In genomic region chr11:88559365-88559970, GRCm38 (mm10) we compare ENCODE assay signal across 10 mouse cellular contexts.
DNase-seq lines count a peak whose midpoint lies in the region; ATAC-seq and TF ChIP-seq lines count a peak whose summit lies in the region.
"Had no signal": no experiment of that assay in that cellular context is flagged by ENCODE, and none has a peak within 500 bp of the region (broad histone marks: within the 10 kb centered on the region; RNA-seq: fewer than 3 reads in every experiment).

No protein-coding gene starts in this region.

- H3K4me2 ChIP-seq in heart, postnatal 0 days (ENCODE audit: low read depth, low read length): no peak overlapping the region
- H3K4me2 ChIP-seq: limb, embryonic 12.5 days had no signal

- no peak for TF ChIP-seq CTCF in heart, postnatal 0 days (IDR thresholded peaks at IDR 0.05; ENCODE audit: low read depth)

- intact Hi-C loops in heart, postnatal 10 days (cut with DNase I): loop anchor here (5.0 to 10.0 kb wide), 2 partner anchors 265 to 307 kb away; partner anchors contain the start of gene Ccdc182

- H3K36me3 ChIP-seq in heart, postnatal 0 days (replicated peaks; ENCODE audit: control insufficient read depth, insufficient read depth, low read length): no peaks in the 10 kb centered on the region
- H3K36me3 ChIP-seq: limb, embryonic 12.5 days had no signal

- H3K4me3 ChIP-seq in heart, postnatal 0 days (ENCODE audit: low read depth, low read length): no peak overlapping the region
- H3K4me3 ChIP-seq: limb, embryonic 12.5 days had no signal

- WGBS in heart, postnatal 0 days: 36% methylated on average over 10 of the region's 10 CpGs

- no peak for TF ChIP-seq EP300 in heart, postnatal 0 days (IDR thresholded peaks at IDR 0.05; ENCODE audit: low read depth)

- H3K9ac ChIP-seq in heart, postnatal 0 days (replicated peaks; ENCODE audit: low read depth, low read length): no peak overlapping the region
- H3K9ac ChIP-seq: forebrain, postnatal 0 days; limb, embryonic 12.5 days had no signal

- H3K27me3 ChIP-seq in heart, postnatal 0 days (ENCODE audit: control insufficient read depth, insufficient read depth, low read length): no peaks in the 10 kb centered on the region

- H3K9me3 ChIP-seq in heart, postnatal 0 days (replicated peaks; ENCODE audit: control insufficient read depth, low read length): no peaks in the 10 kb centered on the region
- H3K9me3 ChIP-seq: limb, embryonic 12.5 days had no signal

- peak overlapping the region; percentile 67 for H3K27ac ChIP-seq in heart, postnatal 0 days (ENCODE audit: low read depth)
- H3K27ac ChIP-seq: limb, embryonic 12.5 days had no signal

- peak; percentile 59 for DNase-seq in heart, postnatal 0 days (ENCODE audit: low spot score)
- no peak for DNase-seq in heart, postnatal 10 days
- peak; percentile 53 for DNase-seq in lung, postnatal 36 days
- no peak for DNase-seq in lung, postnatal 25 days (ENCODE audit: low spot score)
- DNase-seq in frontal cortex, postnatal 36 days (ENCODE audit: low spot score in 2 of 2): no peak
- DNase-seq in right cerebral cortex, postnatal 4 days: no peak
- DNase-seq: forebrain, postnatal 0 days had no signal

- peaks cover 75% of the 10 kb centered on the region for H3K4me1 ChIP-seq in heart, postnatal 0 days (ENCODE audit: control insufficient read depth, insufficient read depth)

- ATAC-seq in heart, postnatal 0 days (ENCODE audit: insufficient read depth, low read depth): no peak
- ATAC-seq in granulocyte monocyte progenitor cell, adult 5-6 weeks (replicated peaks; ENCODE audit: poor library complexity, severe bottlenecking): peak; percentile 78
- peak; percentile 66; the same call in 1 of the 2 replicates for ATAC-seq in neutrophil, adult 5-6 weeks (ENCODE audit: extremely low read depth, insufficient number of reproducible peaks, low FRiP score, poor library complexity, severe bottlenecking)
- ATAC-seq: forebrain, postnatal 0 days had no signal

Comparison
In these comparisons a context has a peak if more than half of its experiments do, and no peak if none do; other contexts are left out.
1. DNase-seq: peak in heart, postnatal 0 days (single experiment) and lung, postnatal 36 days (single experiment); none in heart, postnatal 10 days (0 of 2), lung, postnatal 25 days (single experiment), frontal cortex, postnatal 36 days (0 of 2) and right cerebral cortex, postnatal 4 days (single experiment).